Mouse (Mus musculus) midbrain, embryonic 14.5 days (tissue): ENCODE data around the gene Senp6. TPM values are rescaled to one million over a fixed set of nuclear protein-coding genes. Genes with fewer than 3 reads are reported as not detected.
"Not testable (repeated sequence)": the region's sequence is repeated elsewhere in the genome, so short reads cannot be mapped to it uniquely, and the experiment has no call there.

Experiments used
- ATAC-seq: fragments of 200-750 bp; cut with Nextera tagmentation; 2 replicates; pipeline ENCODE4 v1.8.0; 2017; ENCODE audit warnings: moderate number of reproducible peaks, moderate library complexity; ENCODE audit not compliant: low FRiP score, low TSS enrichment
- DNase-seq: peaks from one replicate; pipeline ENCODE4 v3.0.0-alpha.2; 2015
- H3K27ac ChIP-seq: fragments of 300-500 bp; sonication (generic); replicated peaks from 2 replicates; pipeline ENCODE4 v1.5.1; 2014; ENCODE audit warnings: mild to moderate bottlenecking, low read depth, low read length, moderate library complexity
- H3K27me3 ChIP-seq: fragments of 300-500 bp; sonication (generic); 2 replicates; pipeline ENCODE4 v1.6.1; 2014; ENCODE audit warnings: low read length, control low read depth, mixed read lengths; ENCODE audit not compliant: control insufficient read depth, insufficient read depth
- H3K36me3 ChIP-seq: fragments of 300-500 bp; sonication (generic); 2 replicates; pipeline ENCODE4 v1.6.1; 2014; ENCODE audit warnings: low read length, control low read depth; ENCODE audit not compliant: control insufficient read depth, insufficient read depth
- H3K4me1 ChIP-seq: fragments of 300-500 bp; sonication (generic); 2 replicates; pipeline ENCODE4 v1.6.1; 2014; ENCODE audit warnings: mild to moderate bottlenecking, antibody characterized with exemption, low read length, control low read depth; ENCODE audit not compliant: control insufficient read depth, insufficient read depth
- H3K4me2 ChIP-seq: fragments of 300-500 bp; sonication (generic); 2 replicates; pipeline ENCODE4 v1.6.1; 2014; ENCODE audit warnings: mild to moderate bottlenecking, low read length, moderate library complexity
- H3K4me3 ChIP-seq: fragments of 300-500 bp; sonication (generic); replicated peaks from 2 replicates; pipeline ENCODE4 v1.5.1; 2014; ENCODE audit warnings: low read depth, low read length
- H3K9ac ChIP-seq: fragments of 300-500 bp; sonication (generic); replicated peaks from 2 replicates; pipeline ENCODE4 v1.6.1; 2014; ENCODE audit warnings: mild to moderate bottlenecking, low read length, moderate library complexity
- H3K9me3 ChIP-seq: fragments of 300-500 bp; sonication (generic); 2 replicates; pipeline ENCODE4 v1.6.1; 2016; ENCODE audit warnings: low read length, control low read depth, mixed read lengths; ENCODE audit not compliant: control insufficient read depth
- WGBS: fragments of 180-500 bp; shearing (Covaris S2); extraction: QIAGEN DNeasy Blood & Tissue Kit; methylation state at CpG from one replicate; pipeline ENCODE4 v1.1.7; 2014; 5-methylcytosine and 5-hydroxymethylcytosine counted together
- polyA plus RNA-seq: library from polyadenylated mRNA; unstranded; fragments of >200 nt; fragmentation: Nextera tagmentation; extraction: Ambion mirVana; gene quantifications from 2 replicates; pipeline ENCODE4 v1.2.1, GENCODE M21; 2014

Senp6 gene
- polyA plus RNA-seq, 1 experiment from 2014 or later = 73.4 TPM

DNA sequence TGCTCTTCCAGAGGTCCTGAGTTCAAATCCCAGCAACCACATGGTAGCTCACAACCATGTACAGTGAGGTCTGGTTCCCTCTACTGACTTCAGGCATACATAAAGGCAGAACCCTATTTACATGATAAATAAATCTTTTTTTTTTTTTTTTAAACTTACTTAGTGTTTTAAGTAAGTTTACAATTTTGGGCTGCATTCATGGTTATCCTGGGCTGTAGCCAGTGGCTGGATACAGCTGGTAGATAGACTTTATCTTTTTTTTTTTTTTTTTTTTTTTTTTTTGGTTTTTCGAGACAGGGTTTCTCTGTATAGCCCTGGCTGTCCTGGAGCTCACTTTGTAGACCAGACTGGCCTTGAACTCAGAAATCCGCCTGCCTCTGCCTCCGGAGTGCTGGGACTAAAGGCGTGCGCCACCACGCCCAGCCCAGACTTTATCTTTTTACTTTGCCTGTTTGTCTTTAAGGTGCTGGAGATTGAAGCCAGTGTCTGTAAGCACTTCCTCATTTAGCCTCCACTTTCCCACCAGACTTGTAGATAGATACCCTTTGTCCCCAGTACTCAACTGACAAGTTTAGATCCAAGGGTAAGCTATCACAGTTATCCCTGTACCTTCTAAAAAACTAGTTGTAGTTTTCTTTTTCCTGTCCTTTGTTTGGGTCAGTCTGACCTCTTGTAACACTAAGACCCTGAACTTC, 19.7 kb downstream of the Senp6 start:
- not testable (repeated sequence) for H3K9ac ChIP-seq, H3K27ac ChIP-seq, H3K4me1 ChIP-seq, H3K9me3 ChIP-seq, ATAC-seq, DNase-seq, H3K27me3 ChIP-seq, H3K4me3 ChIP-seq, H3K36me3 ChIP-seq, H3K4me2 ChIP-seq
- 99% methylated on average over 5 of the region's 6 CpGs for WGBS

DNA sequence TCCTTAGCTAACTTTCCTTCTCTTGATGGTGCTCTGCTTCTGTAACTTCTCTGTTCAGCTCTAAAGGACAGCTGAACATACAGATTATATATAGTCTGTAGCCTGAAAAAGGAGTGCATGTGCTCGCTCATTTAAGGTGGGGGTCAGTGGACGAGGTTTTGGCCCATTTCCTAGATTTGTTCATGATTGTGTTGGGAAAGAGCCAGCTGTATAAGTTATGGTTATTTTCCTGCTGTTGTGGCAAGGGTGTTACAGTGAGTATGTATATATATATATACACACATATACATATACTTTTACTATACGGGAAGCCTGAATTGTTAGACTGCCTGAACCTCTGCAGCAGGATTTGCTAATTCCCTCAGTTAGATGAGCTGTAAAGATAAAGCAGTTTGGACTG, 22.7 kb downstream of the Senp6 start:
- H3K4me2 ChIP-seq = no peak overlapping the region
- WGBS = 84% methylated on average over 3 of the region's 3 CpGs
- H3K4me1 ChIP-seq = no peaks in the 10 kb centered on the region; the same call in 1 of the 2 replicates
- no peak overlapping the region for H3K4me3 ChIP-seq
- no peak for ATAC-seq
- DNase-seq = no peak
- no peaks in the 10 kb centered on the region for H3K27me3 ChIP-seq
- H3K9me3 ChIP-seq = no peaks in the 10 kb centered on the region
- H3K9ac ChIP-seq = no peak overlapping the region
- peaks cover 3% of the 10 kb centered on the region; the same call in 1 of the 2 replicates for H3K36me3 ChIP-seq
- H3K27ac ChIP-seq = no peak overlapping the region

DNA sequence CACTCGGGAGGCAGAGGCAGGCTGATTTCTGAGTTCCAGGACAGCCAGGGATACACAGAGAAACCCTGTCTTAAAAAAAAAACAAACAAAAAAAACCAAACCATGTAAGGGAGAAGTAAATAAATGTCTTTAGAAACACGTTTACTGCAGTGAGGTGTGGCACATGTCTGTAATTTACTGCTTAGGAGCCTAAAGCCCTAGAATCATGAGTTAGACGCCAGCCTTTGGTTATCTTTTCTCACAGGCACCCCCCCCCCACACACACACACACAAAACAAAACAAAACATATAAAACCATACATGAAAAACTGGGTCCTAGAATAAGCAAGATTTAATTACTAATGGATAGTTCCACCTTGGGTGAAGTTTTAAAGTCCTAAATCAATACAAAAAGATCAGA, 29.6 kb downstream of the Senp6 start:
- ATAC-seq = no peak
- H3K9me3 ChIP-seq = no peaks in the 10 kb centered on the region

DNA sequence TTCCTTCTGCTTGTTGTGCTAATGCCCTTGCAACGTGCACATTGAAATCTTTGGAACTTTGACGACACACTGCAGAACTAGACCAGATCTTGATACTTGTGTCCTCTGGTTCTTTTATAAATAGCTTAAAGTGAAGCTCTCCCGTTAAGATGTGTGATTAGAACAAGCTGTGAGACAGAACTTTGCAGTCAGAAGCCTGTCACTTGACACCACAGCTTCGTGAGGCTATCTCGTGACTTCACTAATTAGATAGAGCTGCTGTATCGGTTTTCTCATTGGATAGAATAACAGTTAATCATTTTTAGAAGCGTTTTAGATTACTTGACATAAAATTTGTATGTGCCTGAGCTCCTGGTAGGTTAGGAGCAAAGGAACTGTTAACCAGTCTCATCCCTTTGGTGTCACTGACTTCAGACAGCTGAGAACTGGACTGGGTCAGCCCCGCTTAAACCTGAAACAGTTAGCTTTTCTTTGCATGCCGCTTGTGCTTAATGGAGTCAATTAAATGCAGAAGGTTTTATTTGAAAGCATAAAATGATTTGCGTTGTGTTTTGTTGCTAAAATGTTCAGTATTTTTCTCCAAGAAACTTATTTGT, 79.4 kb downstream of the Senp6 start:
- no peak overlapping the region for H3K4me3 ChIP-seq
- WGBS = 90% methylated on average over 10 of the region's 10 CpGs

More for the DNA sequence above, 29.6 kb downstream of the Senp6 start:
- H3K4me1 ChIP-seq = no peaks in the 10 kb centered on the region
- no peak overlapping the region for H3K4me2 ChIP-seq
- no peak overlapping the region for H3K4me3 ChIP-seq
- peaks cover 11% of the 10 kb centered on the region for H3K36me3 ChIP-seq
- no peaks in the 10 kb centered on the region for H3K27me3 ChIP-seq
- 90% methylated on average over 3 of the region's 3 CpGs for WGBS
- no peak overlapping the region for H3K27ac ChIP-seq
- DNase-seq = no peak
- H3K9ac ChIP-seq = no peak overlapping the region

DNA sequence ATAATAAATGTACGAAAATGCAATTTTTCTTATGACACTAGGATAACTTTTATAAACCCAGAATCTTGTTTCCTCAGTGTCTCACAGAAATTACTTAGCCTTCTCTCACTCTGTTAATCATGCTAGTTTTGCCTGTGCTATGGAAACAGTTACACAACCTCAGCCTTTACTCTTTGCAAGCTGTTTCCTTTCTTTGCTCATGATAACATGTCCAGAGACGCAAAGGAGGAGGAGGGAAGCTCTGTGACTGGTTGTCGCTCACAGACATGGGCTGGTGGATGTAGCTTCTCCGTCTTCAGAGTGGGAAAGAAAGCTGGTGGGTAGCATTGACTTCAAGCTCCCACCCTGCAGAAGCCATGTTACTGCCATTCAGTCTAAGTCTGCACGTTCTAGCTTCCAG, 82.9 kb downstream of the Senp6 start:
- no peaks in the 10 kb centered on the region for H3K4me1 ChIP-seq
- no peak for DNase-seq
- no peak overlapping the region for H3K4me2 ChIP-seq
- H3K9ac ChIP-seq = no peak overlapping the region
- H3K27me3 ChIP-seq = no peaks in the 10 kb centered on the region
- 87% methylated on average over 5 of the region's 5 CpGs for WGBS
- ATAC-seq = no peak
- no peaks in the 10 kb centered on the region for H3K9me3 ChIP-seq
- H3K27ac ChIP-seq = no peak overlapping the region
- no peak overlapping the region for H3K4me3 ChIP-seq
- H3K36me3 ChIP-seq = peaks cover 27% of the 10 kb centered on the region

More for the DNA sequence above, 79.4 kb downstream of the Senp6 start:
- no peak overlapping the region for H3K4me2 ChIP-seq
- no peak for ATAC-seq
- no peak for DNase-seq
- H3K4me1 ChIP-seq = no peaks in the 10 kb centered on the region
- H3K9ac ChIP-seq = no peak overlapping the region
- H3K27ac ChIP-seq = no peak overlapping the region
- peaks cover 51% of the 10 kb centered on the region for H3K36me3 ChIP-seq
- no peaks in the 10 kb centered on the region for H3K9me3 ChIP-seq
- H3K27me3 ChIP-seq = no peaks in the 10 kb centered on the region

DNA sequence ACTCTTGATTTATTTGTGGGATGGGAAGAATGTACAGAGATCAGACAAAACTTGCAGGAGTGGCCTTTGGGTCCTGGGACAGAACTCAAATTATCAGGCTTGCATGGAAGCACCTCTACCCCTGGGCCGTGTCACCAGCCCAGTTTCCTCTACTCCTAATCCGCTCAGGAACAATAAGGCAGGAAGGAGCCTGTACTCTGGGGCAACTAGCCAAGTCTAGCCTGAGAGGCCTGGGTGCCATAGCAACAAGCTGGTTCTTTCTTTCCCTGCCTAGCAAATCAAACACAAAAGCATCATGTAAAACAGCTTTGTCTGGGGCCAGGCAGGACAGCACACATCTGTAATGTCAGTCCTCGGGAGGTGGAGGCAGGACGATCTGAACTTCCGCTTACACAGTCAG, 88.6 kb downstream of the Senp6 start:
- Histone ChIP-seq H3K4me3 (no peak overlapping the region), H3K36me3 (peaks cover 7% of the 10 kb centered on the region; the same call in 1 of the 2 replicates), H3K27me3 (no peaks in the 10 kb centered on the region), H3K4me2 (no peak overlapping the region), H3K27ac (no peak overlapping the region; the same call in 1 of the 2 replicates), H3K9me3 (no peaks in the 10 kb centered on the region), H3K4me1 (no peaks in the 10 kb centered on the region), H3K9ac (no peak overlapping the region)
- WGBS = 27% methylated on average over 5 of the region's 5 CpGs
- peak; percentile 79 for DNase-seq
- ATAC-seq = peak; percentile 75

DNA sequence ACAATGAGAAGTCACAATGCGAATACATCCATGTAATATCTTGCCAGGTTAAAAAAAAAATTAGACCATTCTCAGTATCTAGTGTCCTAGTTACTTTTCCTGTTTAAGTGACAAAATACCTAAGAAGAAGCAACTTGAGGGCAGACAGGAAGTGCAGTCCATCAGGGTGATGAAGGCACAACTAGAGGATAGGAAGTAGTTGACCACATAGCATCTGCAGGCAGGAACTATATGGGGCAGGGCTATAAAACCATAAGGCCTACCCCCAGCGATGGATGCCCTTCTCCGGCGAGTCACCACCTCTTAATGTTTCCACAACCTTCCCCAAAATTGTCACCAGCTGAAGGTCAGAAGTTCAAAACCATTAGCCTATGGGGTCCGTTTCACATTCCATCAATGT, 90.1 kb downstream of the Senp6 start:
- Histone ChIP-seq H3K36me3 (peaks cover 7% of the 10 kb centered on the region; the same call in 1 of the 2 replicates), H3K9me3 (no peaks in the 10 kb centered on the region), H3K4me2 (no peak overlapping the region), H3K9ac (no peak overlapping the region), H3K27me3 (no peaks in the 10 kb centered on the region), H3K27ac (no peak overlapping the region), H3K4me1 (no peaks in the 10 kb centered on the region), H3K4me3 (no peak overlapping the region)
- DNase-seq (no peak), ATAC-seq (no peak)
- 91% methylated on average over 5 of the region's 5 CpGs for WGBS

DNA sequence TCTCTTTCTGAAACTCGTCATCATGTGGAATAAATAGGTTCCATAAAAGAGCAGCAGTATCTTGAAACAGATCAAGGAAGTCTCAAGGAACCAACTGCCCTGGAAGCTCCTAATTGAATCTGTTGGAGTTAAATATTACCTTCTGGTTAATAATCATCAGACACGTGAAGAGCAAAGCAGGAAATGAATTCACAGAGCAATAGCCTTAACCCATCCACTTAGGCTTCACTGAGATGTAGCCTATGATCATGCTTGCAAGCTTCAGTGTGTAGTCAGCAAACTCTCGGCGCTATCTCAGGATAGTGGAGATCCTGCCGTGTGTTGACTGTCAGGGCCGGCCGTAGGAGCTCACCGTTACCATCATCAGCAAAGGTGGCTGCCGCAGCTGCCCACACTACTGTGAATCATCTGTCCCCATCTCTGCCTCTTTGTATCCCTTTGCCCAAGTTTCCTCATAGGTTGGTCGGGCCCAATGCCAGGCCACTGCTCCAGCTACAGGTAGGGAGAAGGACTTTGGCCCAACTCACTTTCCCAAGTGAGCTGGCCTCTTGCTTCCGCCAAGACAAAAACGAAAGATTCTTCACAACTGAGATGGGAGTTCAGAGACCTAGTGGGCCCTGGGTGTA, 91.2 kb downstream of the Senp6 start:
- Histone ChIP-seq H3K4me2 (no peak overlapping the region), H3K4me3 (no peak overlapping the region), H3K4me1 (no peaks in the 10 kb centered on the region), H3K9ac (no peak overlapping the region), H3K36me3 (no peaks in the 10 kb centered on the region), H3K27me3 (no peaks in the 10 kb centered on the region), H3K27ac (no peak overlapping the region), H3K9me3 (no peaks in the 10 kb centered on the region)
- DNase-seq = no peak
- 93% methylated on average over 12 of the region's 12 CpGs for WGBS
- ATAC-seq = no peak
